Mouse (Mus musculus): Measurements from ENCODE around the gene Gpr146. TPM values are rescaled to one million over a fixed set of nuclear protein-coding genes. Genes with fewer than 3 reads are reported as not detected.

The Gpr146 gene
- polyA plus RNA-seq, 1 experiment from 2014 or later: 1.8 TPM

GRCm38 (mm10) chr5:139364911-139365571, 12.5 kb upstream of the Gpr146 start:
- no peak overlapping the region for H3K4me2 ChIP-seq (ENCODE audit: low read length)
- H3K4me1 ChIP-seq (ENCODE audit: control insufficient read depth, insufficient read depth, low read length): no peaks in the 10 kb centered on the region
- no peak overlapping the region for H3K4me3 ChIP-seq (replicated peaks; ENCODE audit: low read depth, low read length)
- H3K9ac ChIP-seq (replicated peaks; ENCODE audit: low read length): no peak overlapping the region
- H3K36me3 ChIP-seq (ENCODE audit: control insufficient read depth, insufficient read depth, low read length): peaks cover 3% of the 10 kb centered on the region; the same call in 1 of the 2 replicates
- H3K27ac ChIP-seq (replicated peaks; ENCODE audit: low read depth, low read length): no peak overlapping the region; the same call in 1 of the 2 replicates
- no peak; the same call in 1 of the 2 replicates for ATAC-seq (ENCODE audit: low FRiP score, low TSS enrichment)
- WGBS: 45% methylated on average over 5 of the region's 5 CpGs
- H3K9me3 ChIP-seq (ENCODE audit: control insufficient read depth, low read length): no peaks in the 10 kb centered on the region
- no peaks in the 10 kb centered on the region for H3K27me3 ChIP-seq (ENCODE audit: control insufficient read depth, insufficient read depth, low read length)
- DNase-seq: peak; percentile 41

DNA sequence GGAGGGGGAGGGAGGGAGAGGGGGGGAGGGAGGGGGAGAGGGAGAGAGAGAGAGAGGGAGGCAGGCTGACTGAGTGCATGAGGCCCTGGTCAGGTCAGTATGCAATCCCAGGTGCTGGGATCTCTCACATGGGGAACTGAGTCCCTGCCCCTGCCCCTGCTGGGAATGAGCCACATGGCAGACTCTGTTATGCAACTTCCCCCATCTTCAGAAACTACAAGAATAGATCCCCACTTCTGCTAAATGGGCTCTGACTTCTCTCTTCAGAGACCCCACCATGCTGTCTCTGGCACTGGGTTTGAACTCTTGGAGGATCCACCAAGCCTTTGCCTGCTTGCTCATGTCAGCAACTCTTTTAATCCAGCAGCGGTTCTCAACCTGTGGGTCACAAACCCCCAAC, 11.7 kb upstream of the Gpr146 start:
- Histone ChIP-seq H3K36me3 (ENCODE audit: control insufficient read depth, insufficient read depth, low read length) (peaks cover 3% of the 10 kb centered on the region; the same call in 1 of the 2 replicates), H3K9ac (replicated peaks; ENCODE audit: low read length) (no peak overlapping the region), H3K4me2 (ENCODE audit: low read length) (no peak overlapping the region), H3K27ac (replicated peaks; ENCODE audit: low read depth, low read length) (no peak overlapping the region), H3K4me3 (replicated peaks; ENCODE audit: low read depth, low read length) (no peak overlapping the region), H3K9me3 (ENCODE audit: control insufficient read depth, low read length) (no peaks in the 10 kb centered on the region), H3K4me1 (ENCODE audit: control insufficient read depth, insufficient read depth, low read length) (0 out of 2 replicates have a peak, but pooled peaks cover 2% of the 10 kb centered on the region), H3K27me3 (ENCODE audit: control insufficient read depth, insufficient read depth, low read length) (no peaks in the 10 kb centered on the region)
- ATAC-seq (ENCODE audit: low FRiP score, low TSS enrichment) (no peak), DNase-seq (no peak)
- WGBS: 73% methylated on average over 1 of the region's 1 CpGs

- WGBS: 82% methylated on average over 11 of the region's 11 CpGs
- Histone ChIP-seq H3K27me3 (ENCODE audit: control insufficient read depth, insufficient read depth, low read length) (no peaks in the 10 kb centered on the region), H3K36me3 (ENCODE audit: control insufficient read depth, insufficient read depth, low read length) (peaks cover 3% of the 10 kb centered on the region; the same call in 1 of the 2 replicates), H3K9me3 (ENCODE audit: control insufficient read depth, low read length) (no peaks in the 10 kb centered on the region), H3K9ac (replicated peaks; ENCODE audit: low read length) (no peak overlapping the region), H3K27ac (replicated peaks; ENCODE audit: low read depth, low read length) (no peak overlapping the region), H3K4me1 (ENCODE audit: control insufficient read depth, insufficient read depth, low read length) (peaks cover 6% of the 10 kb centered on the region; the same call in 1 of the 2 replicates), H3K4me2 (ENCODE audit: low read length) (no peak overlapping the region), H3K4me3 (replicated peaks; ENCODE audit: low read depth, low read length) (no peak overlapping the region)
- DNase-seq (no peak), ATAC-seq (ENCODE audit: low FRiP score, low TSS enrichment) (no peak)
These were observed 11.0 kb upstream of the Gpr146 start for GRCm38 (mm10) chr5:139366484-139366883.

DNA sequence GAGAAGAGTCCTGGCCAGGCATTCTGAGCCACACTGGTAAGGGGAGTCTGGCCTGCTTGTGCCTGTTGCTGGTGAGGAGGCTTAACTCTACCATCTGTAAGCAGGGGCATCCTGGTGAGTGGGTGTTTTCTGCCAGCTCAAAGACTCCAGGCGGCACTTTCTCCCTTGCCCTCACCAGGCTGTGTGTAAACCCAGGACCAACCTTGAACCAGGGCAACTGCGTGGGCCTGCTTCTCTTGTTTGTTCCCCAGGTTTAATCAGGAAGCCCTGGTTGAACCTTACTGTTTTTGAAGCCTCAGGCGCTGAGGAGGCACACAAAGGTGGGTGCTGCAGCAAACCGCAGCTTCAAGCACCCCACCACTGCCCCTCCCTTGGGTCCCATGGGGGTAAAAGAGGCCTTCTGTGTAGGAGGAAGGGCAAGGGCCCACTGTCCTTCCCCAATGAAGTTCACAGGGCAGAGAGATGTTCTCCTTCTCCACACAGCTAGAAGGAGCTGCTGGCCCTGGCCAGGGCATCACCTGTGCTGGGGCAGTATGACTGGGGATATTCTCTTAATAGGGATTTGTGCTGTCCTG, 9.5 kb upstream of the Gpr146 start:
- DNase-seq: no peak
- whole genome bisulfite sequencing: 92% methylated on average over 4 of the region's 4 CpGs
- no peak for ATAC-seq (ENCODE audit: low FRiP score, low TSS enrichment)
- H3K36me3 ChIP-seq (ENCODE audit: control insufficient read depth, insufficient read depth, low read length): no peaks in the 10 kb centered on the region
- no peak overlapping the region for H3K9ac ChIP-seq (replicated peaks; ENCODE audit: low read length)
- no peak overlapping the region for H3K4me2 ChIP-seq (ENCODE audit: low read length)
- no peak overlapping the region for H3K27ac ChIP-seq (replicated peaks; ENCODE audit: low read depth, low read length)
- H3K4me1 ChIP-seq (ENCODE audit: control insufficient read depth, insufficient read depth, low read length): peaks cover 15% of the 10 kb centered on the region
- H3K27me3 ChIP-seq (ENCODE audit: control insufficient read depth, insufficient read depth, low read length): no peaks in the 10 kb centered on the region
- no peak overlapping the region for H3K4me3 ChIP-seq (replicated peaks; ENCODE audit: low read depth, low read length)
- no peaks in the 10 kb centered on the region for H3K9me3 ChIP-seq (ENCODE audit: control insufficient read depth, low read length)

- DNase-seq: no peak
- Histone ChIP-seq H3K27me3 (ENCODE audit: control insufficient read depth, insufficient read depth, low read length) (no peaks in the 10 kb centered on the region), H3K4me2 (ENCODE audit: low read length) (no peak overlapping the region), H3K4me1 (ENCODE audit: control insufficient read depth, insufficient read depth, low read length) (peaks cover 15% of the 10 kb centered on the region), H3K9ac (replicated peaks; ENCODE audit: low read length) (no peak overlapping the region), H3K9me3 (ENCODE audit: control insufficient read depth, low read length) (no peaks in the 10 kb centered on the region), H3K36me3 (ENCODE audit: control insufficient read depth, insufficient read depth, low read length) (no peaks in the 10 kb centered on the region), H3K4me3 (replicated peaks; ENCODE audit: low read depth, low read length) (no peak overlapping the region), H3K27ac (replicated peaks; ENCODE audit: low read depth, low read length) (no peak overlapping the region)
- no peak for ATAC-seq (ENCODE audit: low FRiP score, low TSS enrichment)
- 88% methylated on average over 11 of the region's 11 CpGs for WGBS
These were observed 8.7 kb upstream of the Gpr146 start for GRCm38 (mm10) chr5:139368638-139369320.

GRCm38 (mm10) chr5:139370336-139370735, 7.2 kb upstream of the Gpr146 start:
- H3K9ac ChIP-seq (replicated peaks; ENCODE audit: low read length): no peak overlapping the region

DNA sequence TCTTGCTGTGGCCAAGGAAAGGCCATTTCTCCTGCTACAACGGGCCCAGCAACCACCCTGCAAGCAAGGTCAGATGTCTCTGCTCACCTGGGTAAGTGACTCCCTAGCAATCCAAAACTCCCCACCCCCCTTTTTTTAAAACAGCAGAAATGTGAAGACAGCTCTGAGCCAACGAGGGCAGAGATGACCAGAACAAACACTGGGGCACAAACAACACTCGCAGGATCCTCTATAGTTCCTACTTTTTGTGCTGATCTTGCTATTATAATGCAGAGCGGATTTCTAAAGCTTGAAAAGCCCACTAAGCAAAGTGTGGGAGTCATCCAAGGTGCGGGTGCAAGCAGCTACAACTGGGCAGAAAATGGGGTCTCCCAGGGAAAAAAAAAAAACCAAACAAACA, 6.4 kb upstream of the Gpr146 start:
- Histone ChIP-seq H3K27me3 (ENCODE audit: control insufficient read depth, insufficient read depth, low read length) (no peaks in the 10 kb centered on the region), H3K9ac (replicated peaks; ENCODE audit: low read length) (peak overlapping the region; percentile 88; the same call in 1 of the 2 replicates), H3K27ac (replicated peaks; ENCODE audit: low read depth, low read length) (no peak overlapping the region), H3K9me3 (ENCODE audit: control insufficient read depth, low read length) (no peaks in the 10 kb centered on the region), H3K4me3 (replicated peaks; ENCODE audit: low read depth, low read length) (peak overlapping the region; percentile 61; the same call in 1 of the 2 replicates), H3K36me3 (ENCODE audit: control insufficient read depth, insufficient read depth, low read length) (no peaks in the 10 kb centered on the region), H3K4me2 (ENCODE audit: low read length) (peak overlapping the region; percentile 87), H3K4me1 (ENCODE audit: control insufficient read depth, insufficient read depth, low read length) (peaks cover 15% of the 10 kb centered on the region)
- DNase-seq: no peak
- ATAC-seq (ENCODE audit: low FRiP score, low TSS enrichment): no peak
- 59% methylated on average over 5 of the region's 5 CpGs for WGBS

More at GRCm38 (mm10) chr5:139370336-139370735, 7.2 kb upstream of the Gpr146 start:
- peaks cover 15% of the 10 kb centered on the region for H3K4me1 ChIP-seq (ENCODE audit: control insufficient read depth, insufficient read depth, low read length)
- DNase-seq (no peak), ATAC-seq (ENCODE audit: low FRiP score, low TSS enrichment) (no peak)
- H3K36me3 ChIP-seq (ENCODE audit: control insufficient read depth, insufficient read depth, low read length): no peaks in the 10 kb centered on the region
- H3K27me3 ChIP-seq (ENCODE audit: control insufficient read depth, insufficient read depth, low read length): no peaks in the 10 kb centered on the region
- H3K4me2 ChIP-seq (ENCODE audit: low read length): no peak overlapping the region
- no peak overlapping the region for H3K4me3 ChIP-seq (replicated peaks; ENCODE audit: low read depth, low read length)
- 87% methylated on average over 6 of the region's 6 CpGs for WGBS
- H3K9me3 ChIP-seq (ENCODE audit: control insufficient read depth, low read length): no peaks in the 10 kb centered on the region
- no peak overlapping the region for H3K27ac ChIP-seq (replicated peaks; ENCODE audit: low read depth, low read length)

GRCm38 (mm10) chr5:139371631-139372401, 5.7 kb upstream of the Gpr146 start:
- Histone ChIP-seq H3K9ac (replicated peaks; ENCODE audit: low read length) (peak overlapping the region; percentile 88), H3K4me2 (ENCODE audit: low read length) (peak overlapping the region; percentile 87), H3K36me3 (ENCODE audit: control insufficient read depth, insufficient read depth, low read length) (no peaks in the 10 kb centered on the region), H3K27ac (replicated peaks; ENCODE audit: low read depth, low read length) (peak overlapping the region; percentile 80), H3K27me3 (ENCODE audit: control insufficient read depth, insufficient read depth, low read length) (no peaks in the 10 kb centered on the region), H3K9me3 (ENCODE audit: control insufficient read depth, low read length) (no peaks in the 10 kb centered on the region), H3K4me1 (ENCODE audit: control insufficient read depth, insufficient read depth, low read length) (peaks cover 15% of the 10 kb centered on the region), H3K4me3 (replicated peaks; ENCODE audit: low read depth, low read length) (peak overlapping the region; percentile 61)
- WGBS: 2% methylated on average over 39 of the region's 39 CpGs
- ATAC-seq (ENCODE audit: low FRiP score, low TSS enrichment) (peak; percentile 94), DNase-seq (peak; percentile 96)
